Comparison of ENCODE assay signal across 16 mouse cellular contexts in the genomic region with DNA sequence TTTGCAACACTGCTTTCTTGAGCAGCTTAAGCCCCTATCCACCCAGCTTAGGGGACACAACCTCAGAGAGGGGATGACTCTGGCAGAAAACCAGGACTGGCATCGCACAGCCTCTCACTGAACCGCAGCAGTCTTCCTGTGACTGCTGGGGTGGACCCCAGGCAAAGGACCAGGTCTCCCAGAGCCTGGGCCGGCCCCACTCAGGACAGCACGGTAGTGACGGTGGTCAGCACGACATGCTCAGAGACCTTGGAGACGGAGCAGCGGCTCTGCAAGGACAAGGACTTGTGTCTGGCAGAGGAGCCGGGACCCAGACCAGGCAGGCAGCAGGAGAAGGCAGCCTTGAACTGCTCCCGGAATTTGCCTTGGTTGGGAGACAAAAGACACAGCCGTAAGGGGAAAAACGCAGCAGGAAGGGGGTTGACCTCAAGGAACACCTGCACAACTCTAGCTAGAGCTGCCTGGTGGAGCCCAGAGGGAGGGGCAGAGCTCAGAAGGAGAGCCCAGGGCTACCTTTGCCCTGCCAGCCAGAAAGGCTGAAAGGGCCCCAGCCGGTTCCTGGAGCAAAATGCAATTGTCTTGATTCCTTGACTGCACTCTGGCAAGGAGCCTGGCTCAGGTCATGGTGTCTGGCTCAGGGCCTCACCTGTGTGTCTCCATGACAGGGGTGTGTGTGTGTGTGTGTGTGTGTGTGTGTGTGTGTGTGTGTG. TPM values are rescaled to one million over a fixed set of nuclear protein-coding genes. Genes with fewer than 3 reads are reported as not detected.
DNase-seq lines count a peak whose midpoint lies in the region; ATAC-seq lines count a peak whose summit lies in the region.
"Had no signal": no experiment of that assay in that cellular context is flagged by ENCODE, and none has a peak within 500 bp of the region (broad histone marks: within the 10 kb centered on the region; RNA-seq: fewer than 3 reads in every experiment).

No protein-coding gene starts in this region.

- peak overlapping the region; percentile 94 for H3K27ac ChIP-seq in intestine, embryonic 16.5 days (ENCODE audit: low read length)
- no peak overlapping the region for H3K27ac ChIP-seq in midbrain, embryonic 16.5 days (ENCODE audit: low read length)
- H3K27ac ChIP-seq: embryonic facial prominence, embryonic 12.5 days; liver, embryonic 13.5 days; midbrain, embryonic 10.5 days had no signal

- H3K4me3 ChIP-seq in intestine, embryonic 16.5 days (ENCODE audit: low read length), result no peak overlapping the region
- H3K4me3 ChIP-seq in midbrain, embryonic 16.5 days (ENCODE audit: low read depth, low read length), result no peak overlapping the region
- H3K4me3 ChIP-seq: embryonic facial prominence, embryonic 12.5 days; liver, embryonic 13.5 days; midbrain, embryonic 10.5 days had no signal

- no peaks in the 10 kb centered on the region for H3K27me3 ChIP-seq in intestine, embryonic 16.5 days (replicated peaks; ENCODE audit: control insufficient read depth, insufficient read depth, low read length)
- no peaks in the 10 kb centered on the region for H3K27me3 ChIP-seq in midbrain, embryonic 16.5 days (ENCODE audit: control insufficient read depth, insufficient read depth, low read depth, low read length)
- H3K27me3 ChIP-seq: embryonic facial prominence, embryonic 12.5 days had no signal

- H3K4me2 ChIP-seq in intestine, embryonic 16.5 days (ENCODE audit: low read depth, low read length), result peak overlapping the region; percentile 27; the same call in 1 of the 2 replicates
- H3K4me2 ChIP-seq in midbrain, embryonic 16.5 days (ENCODE audit: low read length), result no peak overlapping the region
- H3K4me2 ChIP-seq: embryonic facial prominence, embryonic 12.5 days; liver, embryonic 13.5 days had no signal

- peak; percentile 36 for DNase-seq in urinary bladder, postnatal 14 days (ENCODE audit: low spot score)
- DNase-seq in urinary bladder, postnatal 10 days (ENCODE audit: low spot score), result no peak
- peak; percentile 83 to 92 for DNase-seq in kidney, postnatal 25 days
- no peak for DNase-seq in embryo, embryonic 10 days (ENCODE audit: low spot score)
- DNase-seq in retina, embryonic 14.5 days (ENCODE audit: low spot score), result no peak
- DNase-seq: gastrocnemius, postnatal 36 days; liver, embryonic 13.5 days; spleen, adult 18-20 months; thymus, postnatal 14 days had no signal

- WGBS in intestine, embryonic 16.5 days, result 51% methylated on average over 13 of the region's 13 CpGs
- WGBS in midbrain, embryonic 16.5 days, result 49% methylated on average over 13 of the region's 13 CpGs

- H3K9me3 ChIP-seq in intestine, embryonic 16.5 days (ENCODE audit: control insufficient read depth, low read length), result no peaks in the 10 kb centered on the region
- no peaks in the 10 kb centered on the region for H3K9me3 ChIP-seq in midbrain, embryonic 16.5 days (replicated peaks; ENCODE audit: control insufficient read depth, low read length, poor library complexity, severe bottlenecking)
- H3K9me3 ChIP-seq: embryonic facial prominence, embryonic 12.5 days; liver, embryonic 13.5 days; midbrain, embryonic 10.5 days had no signal

- ATAC-seq in intestine, embryonic 16.5 days, result peak; percentile 91
- ATAC-seq in midbrain, embryonic 16.5 days, result no peak
- ATAC-seq: activated CD4-positive, CD25-positive, alpha-beta regulatory T cell, adult 4 months; forebrain, embryonic 14.5 days; hindbrain, embryonic 16.5 days had no signal

- peaks cover 52% of the 10 kb centered on the region for H3K4me1 ChIP-seq in intestine, embryonic 16.5 days (ENCODE audit: control insufficient read depth, insufficient read depth, low read length)
- H3K4me1 ChIP-seq in midbrain, embryonic 16.5 days (ENCODE audit: control insufficient read depth, insufficient read depth, low read length), result no peaks in the 10 kb centered on the region
- H3K4me1 ChIP-seq: embryonic facial prominence, embryonic 12.5 days had no signal

- peak overlapping the region; percentile 43; the same call in 1 of the 2 replicates for H3K9ac ChIP-seq in intestine, embryonic 16.5 days (ENCODE audit: low read depth, low read length)
- no peak overlapping the region for H3K9ac ChIP-seq in midbrain, embryonic 16.5 days (ENCODE audit: low read depth, low read length)
- H3K9ac ChIP-seq: embryonic facial prominence, embryonic 12.5 days; liver, embryonic 13.5 days had no signal

- peaks cover 8% of the 10 kb centered on the region for H3K36me3 ChIP-seq in intestine, embryonic 16.5 days (ENCODE audit: control insufficient read depth, insufficient read depth, low read length)
- H3K36me3 ChIP-seq in midbrain, embryonic 16.5 days (ENCODE audit: control insufficient read depth, insufficient read depth, low read length), result peaks cover 2% of the 10 kb centered on the region; the same call in 1 of the 2 replicates

RNA-seq across cellular contexts. Expression of gene Hcrtr1, which starts 8.4 kb away (rescaled TPM):
- polyA plus RNA-seq in intestine, embryonic 16.5 days (2015; fragmentation: Nextera tagmentation; extraction: Ambion mirVana), result 0.22 and 0.34 TPM in 2 replicates
- 3.9 and 6.6 TPM in 2 replicates for polyA plus RNA-seq in midbrain, embryonic 16.5 days (2015; fragmentation: Nextera tagmentation; extraction: Ambion mirVana)
- polyA plus RNA-seq: activated CD4-positive, CD25-positive, alpha-beta regulatory T cell, adult 4 months had no signal

RNA-seq across cellular contexts. Expression of gene Pef1, which starts 28.4 kb away (rescaled TPM):
- 81.6 and 81.7 TPM in 2 replicates for polyA plus RNA-seq in intestine, embryonic 16.5 days (2015; fragmentation: Nextera tagmentation; extraction: Ambion mirVana)
- polyA plus RNA-seq in midbrain, embryonic 16.5 days (2015; fragmentation: Nextera tagmentation; extraction: Ambion mirVana), result 62.1 and 62.3 TPM in 2 replicates

RNA-seq across cellular contexts. Expression of gene Tinagl1, which starts 44.1 kb away (rescaled TPM):
- 78.3 and 80.3 TPM in 2 replicates for polyA plus RNA-seq in intestine, embryonic 16.5 days (2015; fragmentation: Nextera tagmentation; extraction: Ambion mirVana)
- 4.3 and 4.6 TPM in 2 replicates for polyA plus RNA-seq in midbrain, embryonic 16.5 days (2015; fragmentation: Nextera tagmentation; extraction: Ambion mirVana)
- polyA plus RNA-seq: activated CD4-positive, CD25-positive, alpha-beta regulatory T cell, adult 4 months had no signal

Comparison
In these comparisons a context has a peak if more than half of its experiments do, and no peak if none do; other contexts are left out.
1. DNase-seq: peak in urinary bladder, postnatal 14 days (single experiment) and kidney, postnatal 25 days (2 of 2); none in urinary bladder, postnatal 10 days (single experiment), embryo, embryonic 10 days (single experiment) and retina, embryonic 14.5 days (single experiment).
2. RNA of gene Tinagl1, which starts 44.1 kb away (polyA plus RNA-seq): 78.3 to 80.3 TPM in intestine, embryonic 16.5 days; 4.3 to 4.6 TPM in midbrain, embryonic 16.5 days; every median in the first group is over 10 times any median in the second.